Mouse (Mus musculus): ENCODE data around the gene F2. TPM values are rescaled to one million over a fixed set of nuclear protein-coding genes. Genes with fewer than 3 reads are reported as not detected.

F2 gene
- 1 to 10 TPM in 1 of 2 experiments, under 1 TPM in 1; 0.16 to 1.1 TPM for total RNA-seq (2021)
- long read RNA-seq, experiment 1, partial matches to known transcripts = 0 of 2 reads
- long read RNA-seq, experiment 1, other reads (novel, unspliced or antisense) = 2 of 2 reads
- long read RNA-seq, experiment 2, partial matches to known transcripts = 0 of 1 reads
- long read RNA-seq, experiment 2, other reads (novel, unspliced or antisense) = 1 of 1 reads

DNA sequence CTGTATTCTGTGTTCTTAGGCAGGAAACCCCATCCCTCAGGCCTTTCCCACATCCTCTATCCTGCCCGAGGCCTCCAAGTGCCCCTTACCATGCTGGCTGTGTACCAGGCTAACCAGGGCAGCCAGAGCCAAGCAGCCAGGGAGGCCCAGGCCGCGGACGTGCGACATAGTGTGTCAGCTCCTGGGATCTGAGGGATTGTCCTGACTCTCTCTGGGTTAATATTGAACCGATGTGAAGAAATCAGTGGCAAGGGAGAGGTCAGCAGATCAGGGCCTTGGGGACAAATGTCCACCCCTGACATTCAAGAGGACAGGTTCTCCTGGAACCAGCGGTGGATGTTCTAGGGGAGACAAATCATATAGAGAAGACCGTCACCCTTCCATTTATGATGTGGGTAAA, at the start of gene F2:
Gene F2 (minus strand): TSS at position 186 of the 400 bp plus-strand sequence.
- no peak for DNase-seq

DNA sequence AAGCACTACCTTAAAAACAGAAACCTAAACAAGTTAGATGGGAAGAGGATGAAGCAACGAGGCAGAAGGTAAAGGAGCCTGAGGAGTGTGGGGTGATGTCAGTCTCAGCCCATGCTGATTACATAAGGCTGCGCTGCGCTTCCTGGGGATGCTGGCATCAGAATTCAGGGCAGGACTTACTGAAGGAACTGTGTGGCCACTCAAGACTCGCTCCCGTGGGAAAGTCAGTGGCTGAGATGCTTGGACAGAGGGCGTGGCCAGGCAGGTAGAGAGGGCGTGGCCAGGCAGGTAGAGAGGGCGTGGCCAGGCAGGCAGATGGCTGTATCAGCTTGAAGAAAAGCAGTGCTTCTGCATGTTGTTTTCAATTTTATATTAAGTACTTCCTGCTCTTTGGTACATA, 47.7 kb upstream of the F2 start:
- DNase-seq = no peak

DNA sequence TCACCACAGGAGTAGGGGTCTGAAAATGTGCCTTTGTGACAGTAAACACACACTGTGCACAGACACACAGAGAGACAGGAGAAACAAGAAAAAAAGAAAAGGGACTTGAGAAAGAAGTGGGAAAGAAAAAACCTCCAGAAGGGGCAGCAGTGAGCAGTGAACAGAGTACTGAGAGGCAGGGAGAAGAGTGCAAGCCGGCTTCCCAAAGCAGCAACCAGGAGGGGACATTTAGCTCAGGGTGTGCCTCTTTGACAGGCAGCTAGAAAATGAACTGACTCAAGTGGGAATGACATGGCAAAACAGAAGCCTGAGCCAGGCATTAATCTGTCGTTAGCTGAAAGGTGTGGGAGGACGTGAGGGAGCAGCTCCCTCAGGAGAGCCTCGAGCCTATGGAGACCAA, 46.6 kb upstream of the F2 start:
- peak; percentile 37 for DNase-seq

GRCm38 (mm10) chr2:91676961-91677360, 40.7 kb upstream of the F2 start:
- no peak for DNase-seq

GRCm38 (mm10) chr2:91676420-91676819, 40.2 kb upstream of the F2 start:
- DNase-seq = no peak

- peak; percentile 20 for DNase-seq
Observed at GRCm38 (mm10) chr2:91674895-91675294, 38.7 kb upstream of the F2 start.

- DNase-seq = no peak
Observed at GRCm38 (mm10) chr2:91673587-91673986, 37.4 kb upstream of the F2 start.

DNA sequence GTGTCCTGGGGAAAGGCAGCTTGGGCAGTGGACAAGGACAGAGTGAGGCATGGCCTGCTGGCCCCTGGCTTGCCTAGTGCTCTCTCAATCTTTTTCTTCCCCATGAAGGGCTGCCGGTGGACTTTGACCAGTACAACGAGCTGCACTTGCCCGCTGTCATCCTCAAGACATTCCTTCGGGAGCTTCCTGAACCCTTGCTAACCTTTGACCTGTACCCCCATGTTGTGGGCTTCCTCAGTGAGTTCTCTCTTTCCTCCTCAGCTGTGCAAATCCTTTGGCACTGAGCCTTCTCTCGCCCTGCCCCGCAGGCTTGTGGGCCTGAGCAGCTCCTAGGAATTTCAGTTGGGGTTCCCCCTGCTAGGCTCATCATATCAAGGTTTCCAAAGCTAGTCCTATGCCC, 33.8 kb upstream of the F2 start:
- DNase-seq = no peak

DNA sequence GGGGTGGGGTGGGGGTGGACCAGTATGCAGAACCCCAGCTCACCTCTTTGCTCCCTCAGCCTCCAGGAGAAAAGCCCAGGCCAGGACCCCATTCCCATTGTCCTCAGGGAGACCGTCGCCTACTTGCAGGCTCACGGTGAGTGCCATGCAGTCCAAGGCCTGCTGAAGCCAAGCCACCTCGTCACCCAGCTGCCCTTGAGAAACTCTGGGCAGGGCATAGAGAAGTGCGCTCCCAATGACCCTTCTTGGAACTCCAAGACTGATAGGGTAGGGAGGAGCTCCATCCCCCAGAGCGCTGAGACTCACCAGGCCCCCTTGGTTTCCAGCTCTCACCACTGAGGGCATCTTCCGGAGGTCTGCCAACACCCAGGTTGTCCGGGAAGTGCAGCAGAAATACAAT, 33.1 kb upstream of the F2 start:
- DNase-seq = no peak

DNA sequence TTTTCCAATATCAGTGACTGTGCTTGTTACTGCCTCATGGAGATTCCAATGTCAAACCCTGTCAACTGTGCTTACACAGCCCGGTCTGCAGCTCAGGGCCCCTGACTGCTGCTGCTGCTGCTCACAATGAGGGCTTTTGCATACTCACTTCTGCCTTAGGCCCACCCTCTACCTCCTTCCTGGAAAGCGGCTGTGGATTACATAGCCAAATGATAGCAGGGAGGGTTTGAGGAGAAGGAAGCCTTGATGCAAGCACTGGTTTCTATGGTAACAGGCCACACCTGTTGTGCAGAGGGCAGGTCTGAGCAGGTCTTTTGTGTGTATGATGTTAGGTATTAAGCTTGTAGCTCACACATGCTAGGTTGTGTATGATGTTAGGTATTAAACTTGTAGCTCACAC, 31.5 kb upstream of the F2 start:
- no peak for DNase-seq

DNA sequence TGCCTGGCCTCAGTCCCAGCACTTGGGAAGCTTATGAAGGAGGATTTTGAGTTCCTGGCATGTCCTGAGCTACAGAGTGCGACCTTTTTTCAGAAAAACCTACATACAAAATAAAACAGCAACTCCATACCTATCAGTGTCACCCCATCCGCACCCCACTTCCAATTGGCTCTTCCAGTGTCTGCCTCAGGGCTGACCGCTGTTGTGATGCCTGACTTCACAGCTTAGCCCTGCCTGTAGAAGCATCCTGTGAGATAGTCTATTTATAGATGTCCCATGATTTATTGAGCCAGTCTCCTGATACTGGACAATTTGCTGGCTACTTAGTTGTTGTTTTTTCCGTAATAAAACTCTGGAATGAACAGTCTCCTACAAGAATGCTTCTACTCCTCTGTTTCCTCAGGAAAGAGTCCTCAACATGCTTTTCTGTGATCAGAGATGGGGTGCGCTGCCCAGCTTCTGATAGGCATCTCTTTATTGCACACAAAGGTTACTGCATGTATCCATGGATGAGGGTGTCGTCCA, 30.2 kb upstream of the F2 start:
- no peak for DNase-seq

- DNase-seq = no peak
Observed at GRCm38 (mm10) chr2:91664780-91665179, 28.6 kb upstream of the F2 start.

DNA sequence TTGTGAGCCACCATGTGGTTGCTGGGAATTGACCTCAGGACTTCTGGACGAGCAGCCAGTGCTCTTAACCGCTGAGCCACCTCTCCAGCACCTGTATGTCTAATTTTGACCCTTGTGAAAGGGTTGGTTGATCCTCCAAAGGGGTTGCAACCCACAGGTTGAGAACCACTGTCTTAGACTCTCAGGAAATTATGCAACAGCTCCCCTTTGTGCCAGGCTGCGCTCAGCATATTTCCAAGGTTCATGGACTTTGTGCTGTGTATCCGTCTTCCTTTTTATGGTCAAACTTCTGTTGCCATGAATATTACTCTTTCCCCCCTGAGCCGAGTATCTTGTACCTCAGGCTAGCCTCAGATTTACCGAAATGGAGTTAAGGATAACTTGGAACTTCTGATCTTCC, 24.8 kb upstream of the F2 start:
- DNase-seq = no peak

- DNase-seq = no peak
Observed at GRCm38 (mm10) chr2:91659657-91660056, 23.4 kb upstream of the F2 start.

DNA sequence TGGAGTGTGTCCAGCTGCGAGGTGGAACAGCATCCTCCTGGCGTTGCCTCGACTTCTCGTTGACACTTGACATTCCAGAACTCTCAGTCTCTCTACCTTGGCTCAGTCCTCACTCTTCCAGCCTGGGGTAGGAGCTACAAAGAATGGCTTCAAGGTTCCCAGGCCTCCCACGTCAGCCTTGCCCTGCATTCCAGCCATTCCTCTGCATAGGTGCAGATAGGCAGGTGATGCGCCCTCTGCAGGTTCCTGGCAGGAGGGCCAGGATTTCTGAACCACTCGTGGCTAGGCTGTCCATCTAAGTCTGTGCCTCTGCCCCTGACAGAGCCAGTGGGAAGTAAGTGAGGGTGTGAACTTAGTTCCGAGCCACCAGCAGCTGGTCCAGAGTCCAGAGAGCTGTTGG, 20.6 kb upstream of the F2 start:
- DNase-seq = no peak

- DNase-seq = no peak
Observed at GRCm38 (mm10) chr2:91655827-91656226, 19.6 kb upstream of the F2 start.

- DNase-seq = no peak
Observed at GRCm38 (mm10) chr2:91655388-91655787, 19.2 kb upstream of the F2 start.

GRCm38 (mm10) chr2:91652863-91653262, 16.6 kb upstream of the F2 start:
- no peak for DNase-seq

DNA sequence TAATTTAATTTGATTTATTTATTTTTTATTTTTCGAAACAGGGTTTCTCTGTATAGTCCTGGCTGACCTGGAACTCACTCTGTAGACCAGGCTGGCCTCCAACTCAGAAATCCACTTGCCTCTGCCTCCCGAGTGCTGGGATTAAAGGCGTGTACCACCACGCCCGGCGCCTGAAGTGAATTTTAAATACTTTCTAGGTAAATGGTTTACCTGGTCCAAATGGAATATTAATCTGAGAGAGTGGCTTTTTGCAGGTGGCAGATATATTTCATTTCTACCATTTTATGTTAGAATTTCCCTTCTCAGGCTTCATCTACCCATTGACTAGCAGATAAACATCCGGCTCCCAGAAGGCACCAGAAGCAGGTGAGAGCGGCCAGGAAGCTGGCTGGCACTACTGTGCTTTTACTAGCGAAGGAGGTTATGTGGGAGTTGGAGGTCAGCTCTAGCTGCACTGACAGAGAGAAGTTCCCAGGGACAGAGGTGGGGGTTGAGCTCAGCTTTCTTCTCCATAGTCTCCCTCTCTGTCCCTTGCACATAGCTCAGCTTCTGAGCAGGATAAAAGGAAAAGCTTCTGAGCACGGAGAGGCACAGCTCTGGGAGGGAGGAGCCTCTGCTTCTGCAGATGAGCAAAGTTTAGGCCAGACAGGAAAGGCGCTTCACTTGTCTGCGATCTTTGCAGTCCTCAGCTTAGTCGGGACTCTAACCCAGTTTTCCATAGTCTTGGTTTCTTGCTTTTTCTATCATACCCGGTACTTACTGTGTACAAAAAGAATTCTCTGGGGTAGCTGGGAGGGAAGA, 15.4 kb upstream of the F2 start:
- DNase-seq = no peak

DNA sequence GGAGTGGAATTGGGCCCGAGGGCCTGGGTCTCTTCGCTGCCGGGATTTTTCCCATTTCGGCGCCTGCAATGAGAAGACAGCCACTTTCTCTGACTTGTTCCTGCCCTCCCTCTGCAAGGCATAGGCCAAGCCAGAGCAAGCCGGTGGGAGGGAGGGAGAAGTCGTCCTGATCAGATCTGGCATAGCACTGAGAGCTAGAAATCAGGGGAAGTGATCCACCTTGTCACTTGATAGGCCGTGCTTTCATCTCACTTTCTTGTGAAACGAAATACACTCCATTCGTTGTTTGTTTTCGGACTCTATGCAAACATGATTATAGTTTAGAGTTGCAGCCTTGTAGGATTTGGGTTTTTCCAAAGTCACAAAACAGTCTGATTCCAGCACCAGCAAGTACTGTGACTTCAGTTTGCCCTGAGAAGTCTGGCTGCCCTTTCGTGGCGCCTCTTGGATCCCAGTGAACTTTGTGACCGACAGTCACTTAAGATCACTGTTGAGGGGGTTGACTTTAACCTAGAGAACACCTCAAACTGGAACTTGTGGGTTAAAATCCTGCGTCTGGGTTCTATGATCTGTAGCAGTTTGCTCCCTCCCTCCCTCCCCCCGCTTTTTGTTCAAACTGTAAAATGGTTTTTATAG, 14.3 kb upstream of the F2 start:
- DNase-seq = no peak

DNA sequence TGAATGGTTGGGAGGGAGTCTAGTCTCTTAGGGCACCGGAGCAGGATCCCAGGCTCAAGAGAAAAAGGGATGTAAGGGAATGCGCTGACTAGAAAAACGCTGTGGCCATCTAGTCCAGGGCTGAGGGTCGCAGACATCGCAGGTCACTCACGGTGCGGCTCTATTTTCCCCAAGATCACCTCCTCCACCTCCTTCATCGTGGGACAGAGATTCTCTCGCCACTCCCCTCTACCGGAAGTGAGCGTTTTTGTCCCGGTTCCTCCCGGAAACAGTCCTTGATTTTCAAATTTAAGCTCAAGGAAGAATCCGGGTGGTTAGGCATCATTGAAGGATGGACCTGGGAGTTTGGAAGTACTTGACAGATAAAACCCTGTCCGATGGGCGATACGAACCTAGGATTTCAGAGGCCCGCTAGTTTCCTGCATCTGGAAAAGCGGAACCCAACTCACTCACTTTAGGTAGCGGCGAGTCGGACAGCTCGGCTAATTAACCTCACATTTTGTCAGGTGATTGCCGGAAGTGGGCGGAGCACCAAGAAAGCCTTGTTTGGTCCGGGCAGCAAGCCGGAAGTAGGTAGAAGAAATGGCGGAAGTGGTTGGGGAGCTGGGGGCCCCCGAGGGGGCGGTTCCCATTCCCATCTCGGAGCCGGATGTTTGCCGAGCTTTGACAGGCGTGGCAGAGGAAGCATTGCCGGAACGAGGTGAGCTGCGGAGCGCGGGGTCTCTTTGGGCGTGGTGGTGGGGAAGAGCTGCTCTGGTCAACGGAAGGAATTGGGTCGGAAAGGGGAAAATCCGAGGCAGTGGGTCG, 13.5 kb upstream of the F2 start, which contains the start of the genes Zfp408 and Arhgap1:
Gene Zfp408 (minus strand): TSS at position 239 of the 807 bp plus-strand sequence.
Gene Arhgap1 (plus strand): TSS at position 308 of the 807 bp plus-strand sequence.
- peak; percentile 97 for DNase-seq

- DNase-seq = no peak
Observed at GRCm38 (mm10) chr2:91649152-91649551, 12.9 kb upstream of the F2 start.

All from gastrocnemius, postnatal 10 days (tissue).